Mouse (Mus musculus) heart, embryonic 16.5 days (tissue): ENCODE measurements around the gene Ncapg2. TPM values are rescaled to one million over a fixed set of nuclear protein-coding genes. Genes with fewer than 3 reads are reported as not detected.

Experiments used
- ATAC-seq: fragments of 200-750 bp; cut with Nextera tagmentation; replicated peaks from 2 replicates; pipeline ENCODE4 v1.8.0; 2017; ENCODE audit warnings: moderate number of reproducible peaks; ENCODE audit not compliant: insufficient read depth, low FRiP score; ENCODE audit errors: extremely low read depth
- H3K27ac ChIP-seq: fragments of 300-500 bp; sonication (generic); 2 replicates; pipeline ENCODE4 v1.5.1; 2014; ENCODE audit warnings: mild to moderate bottlenecking, low read length, control low read depth, moderate library complexity
- H3K27me3 ChIP-seq: fragments of 300-500 bp; sonication (generic); 2 replicates; pipeline ENCODE4 v1.6.1; 2014; ENCODE audit warnings: low read length, mixed read lengths; ENCODE audit not compliant: control insufficient read depth, insufficient read depth
- H3K36me3 ChIP-seq: fragments of 300-500 bp; sonication (generic); 2 replicates; pipeline ENCODE4 v1.6.1; 2014; ENCODE audit not compliant: control insufficient read depth, insufficient read depth
- H3K4me1 ChIP-seq: fragments of 300-500 bp; sonication (generic); 2 replicates; pipeline ENCODE4 v1.6.1; 2014; ENCODE audit warnings: low read length, mixed read lengths; ENCODE audit not compliant: control insufficient read depth, insufficient read depth
- H3K4me2 ChIP-seq: fragments of 300-500 bp; sonication (generic); 2 replicates; pipeline ENCODE4 v1.6.1; 2014; ENCODE audit warnings: low read depth, mild to moderate bottlenecking, control low read depth, low read length
- H3K4me3 ChIP-seq: fragments of 300-500 bp; sonication (generic); 2 replicates; pipeline ENCODE4 v1.5.1; 2014; ENCODE audit warnings: mild to moderate bottlenecking, control low read depth, low read length
- H3K9ac ChIP-seq: fragments of 300-500 bp; sonication (generic); 2 replicates; pipeline ENCODE4 v1.6.1; 2014; ENCODE audit warnings: low read length, control low read depth
- H3K9me3 ChIP-seq: fragments of 300-500 bp; sonication (generic); replicated peaks from 2 replicates; pipeline ENCODE4 v1.6.1; 2016; ENCODE audit warnings: low read length; ENCODE audit not compliant: control insufficient read depth
- WGBS: fragments of 180-500 bp; shearing (Covaris S2); extraction: QIAGEN DNeasy Blood & Tissue Kit; methylation state at CpG from one replicate; pipeline ENCODE4 v1.1.7; 2014; 5-methylcytosine and 5-hydroxymethylcytosine counted together
- polyA plus RNA-seq: library from polyadenylated mRNA; unstranded; fragments of >200 nt; fragmentation: Nextera tagmentation; extraction: Ambion mirVana; gene quantifications from 2 replicates; pipeline ENCODE4 v1.2.1, GENCODE M21; 2015

The Ncapg2 gene
- 22.8 and 25.8 TPM in 2 replicates for polyA plus RNA-seq

DNA sequence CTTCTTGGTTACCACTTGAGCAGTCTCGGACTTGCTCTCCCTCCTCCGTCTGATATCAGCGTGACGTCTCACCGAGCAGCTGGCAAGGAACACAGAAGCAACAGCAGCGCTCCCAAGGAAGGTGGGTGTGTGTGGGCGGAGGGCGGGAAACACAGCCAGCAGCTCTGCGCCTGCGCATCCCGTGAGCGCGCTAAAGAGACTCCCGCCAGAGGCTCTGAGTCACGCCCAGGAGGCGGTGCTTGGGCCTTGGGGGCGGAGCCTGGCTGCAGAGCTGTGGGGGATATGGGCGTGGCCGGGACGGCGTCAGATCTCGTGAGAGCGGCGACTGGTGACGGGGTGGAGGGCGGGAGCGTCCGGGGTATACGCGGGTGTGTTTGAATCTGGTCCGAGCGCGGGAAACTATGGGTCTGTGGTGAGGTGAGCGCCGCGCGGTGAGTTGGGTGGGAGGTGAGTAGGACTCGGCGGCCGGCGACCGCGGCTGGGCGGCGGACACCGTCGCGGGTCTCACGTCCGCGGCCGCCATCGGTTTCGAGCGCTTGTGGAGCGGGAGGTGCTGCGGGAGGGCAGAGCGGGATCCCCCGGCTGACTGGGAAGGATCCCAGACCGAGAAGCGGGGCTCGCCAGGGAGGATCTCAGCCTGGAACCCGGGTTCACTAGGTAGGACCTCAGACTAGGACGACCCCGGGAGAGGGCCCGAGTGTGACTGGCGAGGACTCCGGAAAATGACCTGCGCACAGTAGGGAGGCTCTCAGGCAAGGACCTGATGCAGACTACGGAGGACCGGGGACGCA is at the start of gene Ncapg2:
TSS of gene Ncapg2 (plus strand) at position 358 of the 791 bp plus-strand sequence.
- WGBS = under 1% methylated on average over 71 of the region's 72 CpGs
- Histone ChIP-seq H3K4me2 (peak within 1 kb of the TSS; percentile 98), H3K27me3 (no peaks in the 10 kb centered on the region), H3K4me3 (peak within 1 kb of the TSS; percentile 73), H3K27ac (peak within 1 kb of the TSS; percentile 43), H3K9ac (peak within 1 kb of the TSS; percentile 81), H3K4me1 (peaks cover 8% of the 10 kb centered on the region), H3K9me3 (peaks cover 12% of the 10 kb centered on the region; the same call in 1 of the 2 replicates), H3K36me3 (peaks cover 18% of the 10 kb centered on the region)
- ATAC-seq = peak; percentile 98

DNA sequence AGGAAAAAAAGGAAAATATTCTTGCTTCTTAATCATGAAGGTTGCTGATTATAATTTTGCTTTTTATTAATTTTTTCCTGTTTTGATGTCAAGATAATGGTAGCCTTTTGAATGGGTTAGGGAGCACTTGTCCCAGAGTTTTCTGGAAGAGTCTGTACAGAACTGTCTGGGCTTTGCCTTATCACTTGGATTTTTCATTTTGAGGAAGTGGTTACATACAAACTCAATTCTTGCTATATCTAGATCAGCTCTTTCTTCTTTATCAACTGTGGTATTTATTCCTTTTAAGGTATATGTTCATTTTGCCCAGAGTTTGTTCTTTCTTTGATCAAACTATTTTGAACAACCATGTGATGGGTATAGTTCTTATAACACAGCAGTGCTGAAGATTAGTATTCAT is 43.1 kb upstream of the Ncapg2 start:
- Histone ChIP-seq H3K4me2 (no peak overlapping the region), H3K27me3 (no peaks in the 10 kb centered on the region), H3K4me1 (no peaks in the 10 kb centered on the region), H3K4me3 (no peak overlapping the region), H3K9me3 (no peaks in the 10 kb centered on the region), H3K27ac (no peak overlapping the region), H3K36me3 (peaks cover 13% of the 10 kb centered on the region), H3K9ac (no peak overlapping the region)
- no peak for ATAC-seq

- Histone ChIP-seq H3K9me3 (no peaks in the 10 kb centered on the region), H3K27ac (no peak overlapping the region), H3K4me3 (no peak overlapping the region), H3K4me2 (no peak overlapping the region), H3K36me3 (peaks cover 23% of the 10 kb centered on the region), H3K9ac (no peak overlapping the region), H3K4me1 (no peaks in the 10 kb centered on the region), H3K27me3 (no peaks in the 10 kb centered on the region)
- 86% methylated on average over 3 of the region's 3 CpGs for WGBS
- ATAC-seq = no peak
These were observed 38.3 kb upstream of the Ncapg2 start for GRCm38 (mm10) chr12:116366900-116367299.

- no peaks in the 10 kb centered on the region for H3K27me3 ChIP-seq
- H3K27ac ChIP-seq = no peak overlapping the region
- peaks cover 23% of the 10 kb centered on the region for H3K36me3 ChIP-seq
- no peak overlapping the region for H3K4me3 ChIP-seq
- H3K4me2 ChIP-seq = no peak overlapping the region
- no peaks in the 10 kb centered on the region for H3K9me3 ChIP-seq
- 89% methylated on average over 2 of the region's 2 CpGs for whole genome bisulfite sequencing
- no peaks in the 10 kb centered on the region for H3K4me1 ChIP-seq
- no peak for ATAC-seq
- no peak overlapping the region for H3K9ac ChIP-seq
These were observed 37.9 kb upstream of the Ncapg2 start for GRCm38 (mm10) chr12:116367346-116367745.

- no peaks in the 10 kb centered on the region for H3K4me1 ChIP-seq
- WGBS = 84% methylated on average over 2 of the region's 2 CpGs
- no peaks in the 10 kb centered on the region for H3K27me3 ChIP-seq
- H3K9me3 ChIP-seq = no peaks in the 10 kb centered on the region
- H3K9ac ChIP-seq = no peak overlapping the region
- no peak overlapping the region for H3K4me3 ChIP-seq
- no peak overlapping the region for H3K27ac ChIP-seq
- peaks cover 25% of the 10 kb centered on the region for H3K36me3 ChIP-seq
- no peak overlapping the region for H3K4me2 ChIP-seq
- ATAC-seq = no peak
These were observed 36.3 kb upstream of the Ncapg2 start for GRCm38 (mm10) chr12:116368857-116369256.

- no peaks in the 10 kb centered on the region for H3K4me1 ChIP-seq
- H3K4me2 ChIP-seq = no peak overlapping the region
- no peak for ATAC-seq
- peaks cover 5% of the 10 kb centered on the region; the same call in 1 of the 2 replicates for H3K36me3 ChIP-seq
- no peaks in the 10 kb centered on the region for H3K27me3 ChIP-seq
- 79% methylated on average over 2 of the region's 2 CpGs for WGBS
- no peak overlapping the region for H3K27ac ChIP-seq
- no peaks in the 10 kb centered on the region for H3K9me3 ChIP-seq
- H3K4me3 ChIP-seq = no peak overlapping the region
- no peak overlapping the region for H3K9ac ChIP-seq
These were observed 22.1 kb upstream of the Ncapg2 start for GRCm38 (mm10) chr12:116383101-116383500.

DNA sequence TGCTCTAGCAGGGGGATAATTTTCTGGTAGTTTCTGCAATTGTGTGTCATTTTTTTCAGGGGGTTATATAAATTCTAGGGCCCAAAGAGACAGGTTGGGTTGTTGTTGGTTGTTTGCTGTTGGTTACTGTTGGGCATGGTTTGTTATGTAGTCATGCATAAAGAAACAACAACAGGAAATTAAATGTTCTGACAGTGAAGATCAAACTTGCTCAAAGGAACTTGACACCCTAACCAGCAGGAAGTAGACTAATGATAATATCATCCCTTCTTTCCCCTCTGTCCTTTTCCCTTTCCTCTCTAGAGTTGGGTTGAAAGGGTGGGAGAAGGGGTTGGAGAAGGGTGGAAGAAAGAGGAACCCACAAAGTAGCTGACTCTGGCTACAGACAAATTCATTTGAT is 21.2 kb upstream of the Ncapg2 start:
- Histone ChIP-seq H3K4me2 (no peak overlapping the region), H3K27ac (no peak overlapping the region), H3K36me3 (peaks cover 5% of the 10 kb centered on the region; the same call in 1 of the 2 replicates), H3K4me3 (no peak overlapping the region), H3K9ac (no peak overlapping the region), H3K27me3 (no peaks in the 10 kb centered on the region), H3K9me3 (no peaks in the 10 kb centered on the region), H3K4me1 (no peaks in the 10 kb centered on the region)
- ATAC-seq = no peak

GRCm38 (mm10) chr12:116386802-116387201 is 18.4 kb upstream of the Ncapg2 start:
- H3K4me1 ChIP-seq = no peaks in the 10 kb centered on the region; the same call in 1 of the 2 replicates
- 78% methylated on average over 1 of the region's 1 CpGs for WGBS
- ATAC-seq = no peak

DNA sequence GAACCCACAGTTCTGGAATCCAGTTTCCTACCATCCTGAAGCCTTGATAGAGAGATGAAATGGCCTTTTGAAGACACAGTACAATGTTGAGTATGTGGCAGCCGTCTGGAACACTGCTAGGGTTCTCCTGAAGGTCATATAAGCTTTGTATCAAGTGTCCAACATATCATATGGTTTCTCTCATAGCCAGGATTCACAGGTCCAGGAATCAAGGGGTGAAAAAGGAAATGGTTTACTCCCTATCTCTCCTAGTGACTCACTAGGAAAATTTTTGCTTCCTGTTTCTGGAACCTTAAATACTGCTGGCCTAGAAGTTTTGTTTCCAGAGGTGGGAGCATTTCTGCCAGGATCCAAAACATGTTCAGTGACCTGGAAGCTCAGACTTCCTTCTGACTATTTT is 15.3 kb upstream of the Ncapg2 start:
- peak overlapping the region; percentile 40 for H3K27ac ChIP-seq
- no peak overlapping the region for H3K4me3 ChIP-seq
- H3K9me3 ChIP-seq = no peaks in the 10 kb centered on the region
- H3K9ac ChIP-seq = no peak overlapping the region
- WGBS = 26% methylated on average over 1 of the region's 1 CpGs
- no peak overlapping the region for H3K4me2 ChIP-seq
- H3K36me3 ChIP-seq = no peaks in the 10 kb centered on the region
- no peaks in the 10 kb centered on the region for H3K27me3 ChIP-seq
- no peaks in the 10 kb centered on the region; the same call in 1 of the 2 replicates for H3K4me1 ChIP-seq
- peak; percentile 55; the same call in 1 of the 2 replicates for ATAC-seq

More at GRCm38 (mm10) chr12:116386802-116387201, 18.4 kb upstream of the Ncapg2 start:
- H3K4me2 ChIP-seq = no peak overlapping the region
- no peaks in the 10 kb centered on the region for H3K9me3 ChIP-seq
- H3K9ac ChIP-seq = no peak overlapping the region
- no peaks in the 10 kb centered on the region for H3K27me3 ChIP-seq
- H3K36me3 ChIP-seq = no peaks in the 10 kb centered on the region
- no peak overlapping the region for H3K4me3 ChIP-seq
- no peak overlapping the region for H3K27ac ChIP-seq
